Mouse (Mus musculus) C2C12 (cell line): ENCODE data around the gene Btbd3. TPM values are rescaled to one million over a fixed set of nuclear protein-coding genes. Genes with fewer than 3 reads are reported as not detected.

Source experiments
- H3K27me3 ChIP-seq: one replicate; pipeline ENCODE4 v1.6.1; 2011; ENCODE audit not compliant: control insufficient read depth, insufficient read depth, insufficient read length
- H3K36me3 ChIP-seq: one replicate; pipeline ENCODE4 v1.6.1; 2011; ENCODE audit not compliant: control insufficient read depth, insufficient read depth
- H3K4me3 ChIP-seq: one replicate; pipeline ENCODE4 v1.5.1; 2011; ENCODE audit warnings: mild to moderate bottlenecking, control low read depth; ENCODE audit not compliant: poor library complexity, insufficient read depth, severe bottlenecking
- H3K79me2 ChIP-seq: one replicate; pipeline ENCODE4 v1.6.1; 2011; ENCODE audit not compliant: control insufficient read depth, insufficient read depth
- H3K79me3 ChIP-seq: one replicate; pipeline ENCODE4 v1.6.1; 2011; ENCODE audit warnings: low read depth, control low read depth
- H3ac ChIP-seq: one replicate; pipeline ENCODE3; 2011; ENCODE audit warnings: low read depth; ENCODE audit not compliant: control insufficient read depth, insufficient read length
- CEBPB ChIP-seq: IDR thresholded peaks from one replicate; pipeline ENCODE4 v1.6.1; 2011; ENCODE audit warnings: low read depth, mild to moderate bottlenecking, control low read depth, moderate library complexity
- CTCF ChIP-seq: IDR thresholded peaks from one replicate; pipeline ENCODE4 v1.5.1; 2011; ENCODE audit not compliant: control insufficient read depth, insufficient read depth, insufficient read length
- FOSL1 ChIP-seq: IDR thresholded peaks from one replicate; pipeline ENCODE4 v1.8.0; 2011; ENCODE audit warnings: mild to moderate bottlenecking, low read length; ENCODE audit not compliant: poor library complexity, insufficient read depth, severe bottlenecking
- MAX ChIP-seq: IDR thresholded peaks from one replicate; pipeline ENCODE4 v1.6.1; 2011; ENCODE audit warnings: mild to moderate bottlenecking, control low read depth
- MYOD1 ChIP-seq: IDR thresholded peaks from one replicate; pipeline ENCODE4 v1.6.1; 2011; ENCODE audit warnings: low read depth; ENCODE audit not compliant: control insufficient read depth, insufficient read length
- MYOG ChIP-seq: IDR thresholded peaks from one replicate; pipeline ENCODE4 v1.6.1; 2011; ENCODE audit not compliant: control insufficient read depth, insufficient read length; ENCODE audit errors: extremely low read depth
- USF1 ChIP-seq: IDR thresholded peaks from one replicate; pipeline ENCODE4 v1.6.1; 2011; ENCODE audit warnings: low read depth, mild to moderate bottlenecking, control low read depth, moderate library complexity
- polyA plus RNA-seq: library from polyadenylated mRNA; unstranded; fragments of >200 nt; fragmentation: generic; extraction: Trizol; gene quantifications from one replicate; pipeline ENCODE4 v1.2.1, GENCODE M21; 2012; ENCODE audit warnings: missing spikeins

The Btbd3 gene
- polyA plus RNA-seq, 1 experiment: 3.1 TPM

- Histone ChIP-seq H3K4me3 (no peak overlapping the region), H3K79me2 (peaks cover 98% of the 10 kb centered on the region), H3K36me3 (no peaks in the 10 kb centered on the region), H3ac (no peak overlapping the region), H3K27me3 (no peaks in the 10 kb centered on the region), H3K79me3 (peaks cover 65% of the 10 kb centered on the region)
- TF ChIP-seq FOSL1 (no peak), MYOG (no peak)
These were observed 9.1 kb downstream of the Btbd3 start for GRCm38 (mm10) chr2:138265356-138266005.

- peaks cover 61% of the 10 kb centered on the region for H3K79me3 ChIP-seq
- H3K27me3 ChIP-seq: no peaks in the 10 kb centered on the region
- H3K79me2 ChIP-seq: peaks cover 98% of the 10 kb centered on the region
- no peak overlapping the region for H3K4me3 ChIP-seq
- no peak overlapping the region for H3ac ChIP-seq
- TF ChIP-seq CEBPB: no peak
- TF ChIP-seq MYOG: no peak
- TF ChIP-seq CTCF: no peak
- TF ChIP-seq USF1: no peak
- TF ChIP-seq MAX: no peak
- TF ChIP-seq MYOD1: no peak
- TF ChIP-seq FOSL1: no peak
- no peaks in the 10 kb centered on the region for H3K36me3 ChIP-seq
These were observed 10.3 kb downstream of the Btbd3 start for GRCm38 (mm10) chr2:138266679-138267078.

- no peak overlapping the region for H3ac ChIP-seq
- peaks cover 56% of the 10 kb centered on the region for H3K79me3 ChIP-seq
- peaks cover 91% of the 10 kb centered on the region for H3K79me2 ChIP-seq
- no peak overlapping the region for H3K4me3 ChIP-seq
- no peaks in the 10 kb centered on the region for H3K36me3 ChIP-seq
- no peaks in the 10 kb centered on the region for H3K27me3 ChIP-seq
- no peak for TF ChIP-seq CTCF
- TF ChIP-seq USF1: no peak
- TF ChIP-seq CEBPB: no peak
- TF ChIP-seq MAX: no peak
- TF ChIP-seq FOSL1: no peak
- no peak for TF ChIP-seq MYOG
- no peak for TF ChIP-seq MYOD1
These were observed 11.6 kb downstream of the Btbd3 start for GRCm38 (mm10) chr2:138267852-138268513.

- Histone ChIP-seq H3K4me3 (no peak overlapping the region), H3K79me2 (peaks cover 90% of the 10 kb centered on the region), H3K79me3 (peaks cover 54% of the 10 kb centered on the region), H3ac (no peak overlapping the region), H3K36me3 (no peaks in the 10 kb centered on the region), H3K27me3 (no peaks in the 10 kb centered on the region)
- TF ChIP-seq USF1 (no peak), MAX (no peak), CEBPB (no peak), FOSL1 (no peak), MYOD1 (no peak), MYOG (no peak), CTCF (no peak)
These were observed 13.0 kb downstream of the Btbd3 start for GRCm38 (mm10) chr2:138269330-138269729.

GRCm38 (mm10) chr2:138273404-138274073 lies 17.2 kb downstream of the Btbd3 start:
- no peak overlapping the region for H3K4me3 ChIP-seq
- no peaks in the 10 kb centered on the region for H3K27me3 ChIP-seq
- no peaks in the 10 kb centered on the region for H3K36me3 ChIP-seq
- H3K79me3 ChIP-seq: peaks cover 49% of the 10 kb centered on the region
- TF ChIP-seq MYOG (no peak), MAX (no peak), USF1 (no peak), MYOD1 (no peak), CTCF (no peak), FOSL1 (no peak), CEBPB (no peak)
- H3ac ChIP-seq: no peak overlapping the region
- peaks cover 68% of the 10 kb centered on the region for H3K79me2 ChIP-seq
